Mouse (Mus musculus) mammary gland, adult 2 months (tissue): ENCODE results near the gene Ppfia3. TPM values are rescaled to one million over a fixed set of nuclear protein-coding genes. Genes with fewer than 3 reads are reported as not detected.

Experiments
- polyA plus RNA-seq: library from polyadenylated mRNA; depleted of rRNA; stranded (reverse); fragments of >200 nt; gene quantifications from 2 replicates; pipeline ENCODE4 v1.2.3, GENCODE M21; 2012; ENCODE audit warnings: low replicate concordance; rRNA removed

Gene Ppfia3
- 1.2 and 1.6 TPM in 2 replicates for polyA plus RNA-seq

DNA sequence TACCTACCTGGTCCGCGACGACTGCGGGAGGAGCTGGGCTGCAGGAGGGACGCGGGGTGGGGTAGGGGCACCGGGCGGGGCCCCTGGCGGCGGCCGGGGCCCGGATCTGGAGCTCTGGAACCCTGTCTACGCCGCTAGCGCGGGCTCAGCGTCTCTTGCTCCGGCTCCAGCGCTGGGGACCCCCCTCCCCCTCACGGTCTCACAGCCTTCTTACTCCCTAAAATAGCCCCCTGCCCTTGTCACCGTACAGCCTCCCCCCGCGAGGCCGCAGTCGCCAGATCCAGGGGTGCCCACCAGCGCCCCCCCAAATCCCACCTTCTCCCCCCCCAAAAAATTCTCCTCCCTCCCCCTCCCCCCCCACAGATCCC is at the start of gene Ppfia3:
TSS of gene Ppfia3 (minus strand) at position 368 of the 368 bp plus-strand sequence.

GRCm38 (mm10) chr7:45413113-45413863 is 46.5 kb upstream of the Ppfia3 start, which contains the start of gene Ntf5:
Gene Ntf5, plus strand, starts transcription at chr7:45413695.

GRCm38 (mm10) chr7:45405091-45406075 is 38.6 kb upstream of the Ppfia3 start, which contains the start of gene Kcna7:
Gene Kcna7, plus strand, starts transcription at chr7:45405653.

DNA sequence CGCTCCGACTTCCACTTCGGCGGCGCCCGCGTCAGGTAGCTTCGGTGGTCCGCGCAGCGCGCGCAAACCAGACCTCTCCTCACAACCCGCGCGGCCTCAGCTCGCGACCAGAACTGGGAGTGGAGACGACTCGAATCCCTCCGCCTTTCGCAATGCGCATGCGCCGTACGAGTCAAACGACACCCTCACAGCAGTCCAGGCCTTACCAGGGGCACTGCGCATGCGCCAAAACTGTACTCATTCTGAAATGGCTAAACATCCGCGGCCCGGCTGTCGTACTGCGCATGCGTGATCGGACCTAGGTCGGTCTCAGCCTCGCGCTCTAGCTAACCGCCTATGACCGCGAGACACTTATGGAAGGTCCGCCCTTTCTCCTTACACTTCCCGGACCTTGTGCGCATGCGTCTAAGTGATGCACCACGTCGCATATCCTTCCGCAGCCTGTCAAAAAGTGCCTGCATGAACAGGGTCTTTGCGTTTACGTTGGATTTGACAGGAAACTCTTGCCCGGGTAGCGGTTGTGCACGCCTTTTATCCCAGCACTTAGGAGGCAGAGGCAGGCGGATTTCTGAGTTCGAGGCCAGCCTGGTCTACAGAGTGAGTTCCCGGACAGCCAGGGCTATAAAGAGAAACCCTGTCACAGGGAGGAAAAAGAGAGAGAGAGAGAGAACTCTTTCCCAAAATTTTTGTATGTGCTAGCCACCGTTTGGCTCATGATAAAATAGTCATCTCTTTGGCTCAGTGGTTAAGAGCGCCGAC is 28.9 kb upstream of the Ppfia3 start, which contains the start of gene Snrnp70:
TSS of gene Snrnp70 (minus strand) at position 165 of the 759 bp plus-strand sequence.

DNA sequence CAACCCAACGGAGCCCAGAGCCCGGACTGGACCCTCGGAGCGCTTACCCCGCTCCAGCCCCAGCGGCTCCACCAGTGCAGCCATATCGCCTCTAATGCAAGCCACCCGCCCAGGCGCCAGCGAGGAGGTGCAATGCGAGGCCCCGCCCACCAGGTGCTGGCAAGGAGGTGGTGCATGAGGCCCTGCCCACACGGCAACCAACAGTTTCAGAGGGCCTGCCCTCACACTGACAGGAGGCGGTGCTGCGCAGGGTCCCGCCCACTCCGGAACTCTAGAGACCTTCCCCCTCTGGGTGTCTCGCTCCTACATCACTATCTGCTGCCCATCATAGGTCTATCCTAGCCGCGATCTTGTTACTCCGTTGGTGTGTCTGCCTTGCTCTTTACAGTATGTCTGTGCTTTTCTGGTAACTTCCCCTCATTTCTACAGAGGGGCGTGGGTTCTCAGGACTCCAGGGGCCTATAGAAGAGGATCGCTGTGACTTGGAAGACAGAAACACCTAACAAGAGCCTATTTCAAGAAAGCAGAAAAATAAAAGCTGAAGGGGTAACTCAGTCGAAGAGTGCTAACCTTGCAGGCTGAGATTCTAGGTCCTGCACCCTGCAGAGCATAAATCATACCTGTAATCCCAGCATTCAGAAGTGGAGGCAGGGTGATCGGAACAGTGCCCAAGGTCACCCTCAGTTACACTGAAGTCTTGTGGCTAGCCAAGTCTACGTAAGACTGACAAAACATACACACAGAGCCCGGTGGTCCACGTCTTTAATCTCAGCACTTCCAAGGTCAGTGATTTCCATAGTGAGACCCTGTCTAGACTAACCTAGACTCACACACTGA is 3.9 kb upstream of the Ppfia3 start, which contains the start of gene Lin7b:
TSS of gene Lin7b (minus strand) at position 109 of the 837 bp plus-strand sequence.

GRCm38 (mm10) chr7:45335056-45335455 is 31.8 kb downstream of the Ppfia3 start, which contains the start of gene Hrc:
Gene Hrc, plus strand, starts transcription at chr7:45335290.

GRCm38 (mm10) chr7:45333431-45333982 is 33.3 kb downstream of the Ppfia3 start, which contains the start of gene Trpm4:
Gene Trpm4, minus strand, starts transcription at chr7:45333780.

Other genes starting within 250 kb of the Ppfia3 start
- gene Rps11, start 242.6 kb downstream of the Ppfia3 start, polyA plus RNA-seq = 167 and 309 TPM in 2 replicates
- 1,471 and 2,886 TPM in 2 replicates for gene Rpl13a, start 238.3 kb downstream of the Ppfia3 start, polyA plus RNA-seq
- gene Gm45713, start 230.8 kb downstream of the Ppfia3 start, polyA plus RNA-seq = 0.93 and 17.5 TPM in 2 replicates
- 166 and 183 TPM in 2 replicates for gene Flt3l, start 230.6 kb downstream of the Ppfia3 start, polyA plus RNA-seq
- 54.4 and 57.6 TPM in 2 replicates for gene Pih1d1, start 212.7 kb downstream of the Ppfia3 start, polyA plus RNA-seq
- gene Aldh16a1, start 212.4 kb downstream of the Ppfia3 start, polyA plus RNA-seq = 53.8 and 90.5 TPM in 2 replicates
- 0.13 and 0.24 TPM in 2 replicates for gene Slc17a7, start 203.1 kb downstream of the Ppfia3 start, polyA plus RNA-seq
- not detected in 2 replicates for gene Gfy, start 187.4 kb downstream of the Ppfia3 start, polyA plus RNA-seq
- not detected in 2 replicates for gene Pth2, start 186.0 kb downstream of the Ppfia3 start, polyA plus RNA-seq
- 0.20 and 0.22 TPM in 2 replicates for gene Ccdc155, start 162.1 kb downstream of the Ppfia3 start, polyA plus RNA-seq
- 23.3 and 27.6 TPM in 2 replicates for gene Dkkl1, start 154.9 kb downstream of the Ppfia3 start, polyA plus RNA-seq
- 101 and 152 TPM in 2 replicates for gene Tead2, start 151.3 kb downstream of the Ppfia3 start, polyA plus RNA-seq
- gene Cd37, start 127.9 kb downstream of the Ppfia3 start, polyA plus RNA-seq = 279 and 619 TPM in 2 replicates
- gene Slc6a16, start 125.9 kb downstream of the Ppfia3 start, polyA plus RNA-seq = 0.19 TPM in 1 of 2 replicates, not detected in the other
- 0.32 and 0.49 TPM in 2 replicates for gene Slc6a21, start 89.5 kb downstream of the Ppfia3 start, polyA plus RNA-seq
- gene Trpm4, start 33.2 kb downstream of the Ppfia3 start, polyA plus RNA-seq = 30.5 and 38.2 TPM in 2 replicates
- gene Hrc, start 31.7 kb downstream of the Ppfia3 start, polyA plus RNA-seq = 0.06 and 44.9 TPM in 2 replicates
- gene Lin7b, start 3.6 kb upstream of the Ppfia3 start, polyA plus RNA-seq = 1.8 and 3.3 TPM in 2 replicates
- gene Snrnp70, start 28.7 kb upstream of the Ppfia3 start, polyA plus RNA-seq = 247 and 258 TPM in 2 replicates
- gene Kcna7, start 38.6 kb upstream of the Ppfia3 start, polyA plus RNA-seq = 0.63 and 29.9 TPM in 2 replicates
- gene Ntf5, start 46.7 kb upstream of the Ppfia3 start, polyA plus RNA-seq = 2.5 and 3.1 TPM in 2 replicates
- 1.4 and 1.5 TPM in 2 replicates for gene Lhb, start 53.8 kb upstream of the Ppfia3 start, polyA plus RNA-seq
- gene Gys1, start 67.8 kb upstream of the Ppfia3 start, polyA plus RNA-seq = 137 and 248 TPM in 2 replicates
- 51.4 and 66.8 TPM in 2 replicates for gene Ruvbl2, start 71.1 kb upstream of the Ppfia3 start, polyA plus RNA-seq
- gene Ftl1, start 92.9 kb upstream of the Ppfia3 start, polyA plus RNA-seq = 3,321 and 4,005 TPM in 2 replicates
- gene Bax, start 99.9 kb upstream of the Ppfia3 start, polyA plus RNA-seq = 92.1 and 140 TPM in 2 replicates
- gene Tulp2, start 114.9 kb upstream of the Ppfia3 start, polyA plus RNA-seq = 0.16 TPM in 1 of 2 replicates, not detected in the other
- 10.3 TPM in 1 of 2 replicates, not detected in the other for gene Gm45808, start 119.8 kb upstream of the Ppfia3 start, polyA plus RNA-seq
- gene Dhdh, start 121.8 kb upstream of the Ppfia3 start, polyA plus RNA-seq = 15.8 and 23.4 TPM in 2 replicates
- gene Nucb1, start 143.4 kb upstream of the Ppfia3 start, polyA plus RNA-seq = 431 and 432 TPM in 2 replicates
- 34.6 and 48.5 TPM in 2 replicates for gene Ppp1r15a, start 159.2 kb upstream of the Ppfia3 start, polyA plus RNA-seq
- 29.9 and 34.7 TPM in 2 replicates for gene Plekha4, start 159.3 kb upstream of the Ppfia3 start, polyA plus RNA-seq
- 4.9 and 5.8 TPM in 2 replicates for gene Hsd17b14, start 187.9 kb upstream of the Ppfia3 start, polyA plus RNA-seq
- gene Bcat2, start 203.1 kb upstream of the Ppfia3 start, polyA plus RNA-seq = 142 and 145 TPM in 2 replicates
- gene Fgf21, start 248.5 kb upstream of the Ppfia3 start, polyA plus RNA-seq = 0.67 and 0.88 TPM in 2 replicates